Mouse (Mus musculus): ENCODE data around the gene Tex264.

- peak; percentile 88 for TF ChIP-seq CTCF (IDR thresholded peaks at IDR 0.05; ENCODE audit: control insufficient read depth, insufficient read depth, low read length)
- TF ChIP-seq POLR2A (IDR thresholded peaks at IDR 0.05; ENCODE audit: borderline replicate concordance, control insufficient read depth, low read depth, low read length) = no peak
These were observed 10.2 kb downstream of the Tex264 start for GRCm38 (mm10) chr9:106675480-106675879.

Data from bone marrow, adult 2 months (tissue).